Mouse (Mus musculus): ENCODE measurements around the gene Ptprs.

GRCm38 (mm10) chr17:56418304-56418703, 58.0 kb downstream of the Ptprs start:
- TF ChIP-seq CTCF (IDR thresholded peaks at IDR 0.05; ENCODE audit: extremely low read depth, insufficient read depth, insufficient read length, insufficient replicate concordance) (no peak), POLR2A (IDR thresholded peaks at IDR 0.05; ENCODE audit: low read depth, low read length) (no peak)

Measured in spleen, adult 2 months (tissue).